Mouse (Mus musculus) liver, embryonic 13.5 days (tissue): ENCODE measurements around the gene Zfp715. TPM values are rescaled to one million over a fixed set of nuclear protein-coding genes. Genes with fewer than 3 reads are reported as not detected.

Experiments
- ATAC-seq: fragments of 200-750 bp; cut with Nextera tagmentation; 2 replicates; pipeline ENCODE4 v1.8.0; 2017; ENCODE audit warnings: low read depth, mild to moderate bottlenecking, moderate number of reproducible peaks, moderate library complexity
- DNase-seq: peaks from one replicate; pipeline ENCODE4 v3.0.0; 2022
- H3K27ac ChIP-seq: fragments of 300-500 bp; sonication (generic); 2 replicates; pipeline ENCODE4 v1.5.1; 2015; ENCODE audit warnings: moderate library complexity, mild to moderate bottlenecking, inconsistent platforms
- H3K27me3 ChIP-seq: fragments of 300-500 bp; sonication (generic); 2 replicates; pipeline ENCODE4 v1.6.1; 2015; ENCODE audit warnings: mild to moderate bottlenecking, inconsistent platforms
- H3K36me3 ChIP-seq: fragments of 300-500 bp; sonication (generic); 2 replicates; pipeline ENCODE4 v1.6.1; 2015; ENCODE audit warnings: mild to moderate bottlenecking, inconsistent platforms
- H3K4me1 ChIP-seq: fragments of 300-500 bp; sonication (generic); replicated peaks from 2 replicates; pipeline ENCODE4 v1.6.1; 2015; ENCODE audit warnings: inconsistent platforms
- H3K4me2 ChIP-seq: fragments of 300-500 bp; sonication (generic); 2 replicates; pipeline ENCODE4 v1.6.1; 2015; ENCODE audit warnings: inconsistent platforms, mild to moderate bottlenecking, moderate library complexity
- H3K4me3 ChIP-seq: fragments of 300-500 bp; sonication (generic); replicated peaks from 2 replicates; pipeline ENCODE4 v1.5.1; 2015; ENCODE audit warnings: mild to moderate bottlenecking, inconsistent platforms
- H3K9ac ChIP-seq: fragments of 300-500 bp; sonication (generic); 2 replicates; pipeline ENCODE4 v1.6.1; 2015; ENCODE audit warnings: mild to moderate bottlenecking, inconsistent platforms
- H3K9me3 ChIP-seq: fragments of 300-500 bp; sonication (generic); replicated peaks from 2 replicates; pipeline ENCODE4 v1.6.1; 2016; ENCODE audit warnings: inconsistent platforms
- WGBS: fragments of 180-500 bp; shearing (Covaris S2); methylation state at CpG from one replicate; pipeline ENCODE4 v1.1.7; 2015; ENCODE audit not compliant: insufficient replicate concordance; 5-methylcytosine and 5-hydroxymethylcytosine counted together
- polyA plus RNA-seq: library from polyadenylated mRNA; unstranded; fragments of >200 nt; fragmentation: Nextera tagmentation; extraction: Ambion mirVana; gene quantifications from 2 replicates; pipeline ENCODE4 v1.2.1, GENCODE M21; 2015

Zfp715 gene
- polyA plus RNA-seq, 1 experiment from 2014 or later, result 4.1 TPM

GRCm38 (mm10) chr7:43344491-43344890 is 31.4 kb upstream of the Zfp715 start:
- ATAC-seq (no peak), DNase-seq (no peak)

GRCm38 (mm10) chr7:43344020-43344419 is 30.9 kb upstream of the Zfp715 start:
- H3K9me3 ChIP-seq, result no peaks in the 10 kb centered on the region
- H3K36me3 ChIP-seq, result no peaks in the 10 kb centered on the region
- no peak overlapping the region for H3K27ac ChIP-seq
- no peak for ATAC-seq
- H3K4me3 ChIP-seq, result no peak overlapping the region
- H3K4me1 ChIP-seq, result no peaks in the 10 kb centered on the region; the same call in 1 of the 2 replicates
- no peaks in the 10 kb centered on the region for H3K27me3 ChIP-seq
- WGBS, result 56% methylated on average over 2 of the region's 2 CpGs
- no peak overlapping the region for H3K9ac ChIP-seq
- DNase-seq, result no peak
- no peak overlapping the region for H3K4me2 ChIP-seq

More at GRCm38 (mm10) chr7:43344491-43344890, 31.4 kb upstream of the Zfp715 start:
- Histone ChIP-seq H3K27me3 (no peaks in the 10 kb centered on the region), H3K36me3 (no peaks in the 10 kb centered on the region), H3K4me2 (no peak overlapping the region), H3K9me3 (no peaks in the 10 kb centered on the region), H3K4me1 (no peaks in the 10 kb centered on the region; the same call in 1 of the 2 replicates), H3K4me3 (no peak overlapping the region), H3K9ac (no peak overlapping the region), H3K27ac (no peak overlapping the region)
- 55% methylated on average over 4 of the region's 4 CpGs for WGBS

GRCm38 (mm10) chr7:43343191-43343590 is 30.1 kb upstream of the Zfp715 start:
- H3K4me1 ChIP-seq, result no peaks in the 10 kb centered on the region; the same call in 1 of the 2 replicates
- H3K9me3 ChIP-seq, result no peaks in the 10 kb centered on the region
- no peak overlapping the region for H3K27ac ChIP-seq
- H3K4me2 ChIP-seq, result no peak overlapping the region
- no peaks in the 10 kb centered on the region for H3K27me3 ChIP-seq
- whole genome bisulfite sequencing, result 19% methylated on average over 5 of the region's 5 CpGs
- no peak overlapping the region for H3K9ac ChIP-seq
- no peaks in the 10 kb centered on the region for H3K36me3 ChIP-seq
- no peak for ATAC-seq
- no peak for DNase-seq
- no peak overlapping the region for H3K4me3 ChIP-seq

GRCm38 (mm10) chr7:43340771-43341170 is 27.7 kb upstream of the Zfp715 start:
- Histone ChIP-seq H3K36me3 (no peaks in the 10 kb centered on the region), H3K27ac (no peak overlapping the region), H3K4me2 (no peak overlapping the region), H3K9me3 (no peaks in the 10 kb centered on the region), H3K9ac (no peak overlapping the region), H3K4me1 (no peaks in the 10 kb centered on the region), H3K27me3 (no peaks in the 10 kb centered on the region), H3K4me3 (no peak overlapping the region)
- 56% methylated on average over 4 of the region's 4 CpGs for WGBS
- ATAC-seq (no peak), DNase-seq (no peak)

GRCm38 (mm10) chr7:43333899-43334298 is 20.8 kb upstream of the Zfp715 start:
- no peak overlapping the region for H3K9ac ChIP-seq
- no peak overlapping the region for H3K4me2 ChIP-seq
- 51% methylated on average over 2 of the region's 2 CpGs for WGBS
- H3K36me3 ChIP-seq, result no peaks in the 10 kb centered on the region
- no peak for ATAC-seq
- H3K27me3 ChIP-seq, result no peaks in the 10 kb centered on the region
- H3K4me3 ChIP-seq, result no peak overlapping the region
- no peak overlapping the region for H3K27ac ChIP-seq
- H3K4me1 ChIP-seq, result no peaks in the 10 kb centered on the region
- H3K9me3 ChIP-seq, result no peaks in the 10 kb centered on the region
- DNase-seq, result no peak

GRCm38 (mm10) chr7:43333203-43333602 is 20.1 kb upstream of the Zfp715 start:
- no peaks in the 10 kb centered on the region for H3K36me3 ChIP-seq
- H3K27ac ChIP-seq, result no peak overlapping the region
- H3K4me3 ChIP-seq, result no peak overlapping the region
- H3K9ac ChIP-seq, result no peak overlapping the region
- H3K9me3 ChIP-seq, result no peaks in the 10 kb centered on the region
- ATAC-seq (no peak), DNase-seq (no peak)
- no peak overlapping the region for H3K4me2 ChIP-seq
- H3K27me3 ChIP-seq, result no peaks in the 10 kb centered on the region
- no peaks in the 10 kb centered on the region for H3K4me1 ChIP-seq
- WGBS, result 14% methylated on average over 5 of the region's 7 CpGs

- Histone ChIP-seq H3K27me3 (no peaks in the 10 kb centered on the region), H3K4me2 (no peak overlapping the region), H3K9ac (no peak overlapping the region), H3K4me1 (no peaks in the 10 kb centered on the region), H3K4me3 (no peak overlapping the region), H3K36me3 (no peaks in the 10 kb centered on the region), H3K9me3 (no peaks in the 10 kb centered on the region), H3K27ac (no peak overlapping the region)
- DNase-seq (no peak), ATAC-seq (no peak)
- WGBS, result 47% methylated on average over 4 of the region's 4 CpGs
These were observed 15.0 kb upstream of the Zfp715 start for GRCm38 (mm10) chr7:43328101-43328500.

GRCm38 (mm10) chr7:43326223-43326780 is 13.2 kb upstream of the Zfp715 start:
- no peak for DNase-seq
- H3K27ac ChIP-seq, result no peak overlapping the region
- WGBS, result 50% methylated on average over 10 of the region's 10 CpGs
- H3K4me2 ChIP-seq, result no peak overlapping the region
- H3K36me3 ChIP-seq, result no peaks in the 10 kb centered on the region
- H3K4me1 ChIP-seq, result no peaks in the 10 kb centered on the region
- H3K9me3 ChIP-seq, result no peaks in the 10 kb centered on the region
- no peak overlapping the region for H3K9ac ChIP-seq
- ATAC-seq, result no peak
- H3K27me3 ChIP-seq, result no peaks in the 10 kb centered on the region
- H3K4me3 ChIP-seq, result no peak overlapping the region

GRCm38 (mm10) chr7:43312386-43313012 is 595 bp downstream of the Zfp715 start:
- peak overlapping the region; percentile 85 for H3K27ac ChIP-seq
- H3K36me3 ChIP-seq, result peaks cover 23% of the 10 kb centered on the region
- H3K27me3 ChIP-seq, result no peaks in the 10 kb centered on the region
- peaks cover 37% of the 10 kb centered on the region for H3K4me1 ChIP-seq
- WGBS, result under 1% methylated on average over 32 of the region's 32 CpGs
- H3K4me2 ChIP-seq, result peak overlapping the region; percentile 81
- H3K4me3 ChIP-seq, result peak overlapping the region; percentile 75
- no peak for DNase-seq
- H3K9ac ChIP-seq, result peak overlapping the region; percentile 79
- peak; percentile 52 for ATAC-seq
- no peaks in the 10 kb centered on the region for H3K9me3 ChIP-seq

- Histone ChIP-seq H3K4me2 (peak overlapping the region; percentile 81), H3K27me3 (no peaks in the 10 kb centered on the region), H3K36me3 (peaks cover 26% of the 10 kb centered on the region), H3K9me3 (no peaks in the 10 kb centered on the region), H3K4me3 (peak overlapping the region; percentile 75), H3K9ac (peak overlapping the region; percentile 37; the same call in 1 of the 2 replicates), H3K27ac (no peak overlapping the region; the same call in 1 of the 2 replicates), H3K4me1 (peaks cover 43% of the 10 kb centered on the region)
- DNase-seq (no peak), ATAC-seq (no peak)
- 42% methylated on average over 6 of the region's 6 CpGs for WGBS
These were observed 1.5 kb downstream of the Zfp715 start for GRCm38 (mm10) chr7:43311632-43312031.

GRCm38 (mm10) chr7:43309069-43309468 is 4.0 kb downstream of the Zfp715 start:
- Histone ChIP-seq H3K27me3 (no peaks in the 10 kb centered on the region), H3K9ac (no peak overlapping the region), H3K36me3 (peaks cover 30% of the 10 kb centered on the region), H3K4me2 (no peak overlapping the region), H3K4me1 (peaks cover 43% of the 10 kb centered on the region), H3K27ac (no peak overlapping the region; the same call in 1 of the 2 replicates), H3K4me3 (no peak overlapping the region), H3K9me3 (no peaks in the 10 kb centered on the region)
- ATAC-seq, result no peak
- no peak for DNase-seq
- 68% methylated on average over 2 of the region's 2 CpGs for WGBS

- Histone ChIP-seq H3K36me3 (peaks cover 41% of the 10 kb centered on the region), H3K27ac (no peak overlapping the region), H3K4me2 (no peak overlapping the region), H3K27me3 (no peaks in the 10 kb centered on the region), H3K4me1 (peaks cover 21% of the 10 kb centered on the region), H3K4me3 (no peak overlapping the region), H3K9me3 (no peaks in the 10 kb centered on the region), H3K9ac (no peak overlapping the region; the same call in 1 of the 2 replicates)
- 41% methylated on average over 3 of the region's 3 CpGs for WGBS
- ATAC-seq (no peak), DNase-seq (no peak)
These were observed 7.9 kb downstream of the Zfp715 start for GRCm38 (mm10) chr7:43305235-43305634.
